Mouse (Mus musculus) spleen, postnatal 36 days (tissue): ENCODE measurements around the gene Cyp2d9.
A peak's percentile ranks its signal among the peaks of the same experiment; 100 is the strongest.
"Not testable (repeated sequence)": the region's sequence is repeated elsewhere in the genome, so short reads cannot be mapped to it uniquely, and the experiment has no call there.

Source experiments
- DNase-seq, 2 experiments: peaks; one replicate each; pipeline ENCODE4 v3.0.0; 2022; ENCODE audit warnings: low spot score in 2 of 2, mixed read lengths in 1 of 2

Gene Cyp2d9

DNA sequence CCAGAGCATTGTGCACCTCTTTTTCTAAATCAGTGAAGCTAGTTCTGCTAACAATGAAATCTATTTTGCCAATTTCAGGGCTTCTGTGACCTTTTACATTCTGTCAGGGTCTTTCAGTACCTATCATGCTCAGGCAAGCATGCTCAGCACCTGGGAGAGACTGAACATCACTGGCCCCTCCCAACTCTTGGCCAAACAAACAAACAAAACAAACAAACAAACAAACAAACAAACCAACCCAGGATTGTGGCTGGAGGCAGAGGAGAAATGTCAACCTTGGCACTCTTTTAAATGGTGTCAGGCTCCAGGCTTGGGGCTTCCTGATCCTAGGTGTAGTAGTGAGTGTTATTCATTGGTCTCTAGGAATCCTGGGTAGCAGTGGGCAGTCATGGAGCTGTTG is at the start of gene Cyp2d9:
Gene Cyp2d9 (plus strand): TSS at position 301 of the 400 bp plus-strand sequence.
- no peak for DNase-seq

DNA sequence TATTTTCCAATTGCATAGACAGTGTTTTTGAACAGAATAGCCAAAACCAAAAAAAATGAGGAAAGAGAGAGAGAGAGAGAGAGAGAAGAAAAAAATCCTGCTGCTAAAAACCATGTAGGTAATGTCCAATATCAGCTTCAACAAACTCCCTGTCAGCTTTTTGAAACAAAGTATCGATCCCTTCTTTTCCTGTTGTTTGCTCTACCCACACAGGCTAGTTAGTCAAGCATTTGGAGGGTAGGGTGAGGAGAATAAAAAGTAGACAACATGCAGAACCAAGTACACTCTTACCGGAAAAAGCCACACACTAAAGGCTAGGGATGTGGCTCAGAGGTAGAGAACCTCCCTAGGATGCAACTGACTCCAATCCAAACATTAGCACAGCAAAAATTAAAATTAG is 47.5 kb upstream of the Cyp2d9 start:
- DNase-seq, result no peak

DNA sequence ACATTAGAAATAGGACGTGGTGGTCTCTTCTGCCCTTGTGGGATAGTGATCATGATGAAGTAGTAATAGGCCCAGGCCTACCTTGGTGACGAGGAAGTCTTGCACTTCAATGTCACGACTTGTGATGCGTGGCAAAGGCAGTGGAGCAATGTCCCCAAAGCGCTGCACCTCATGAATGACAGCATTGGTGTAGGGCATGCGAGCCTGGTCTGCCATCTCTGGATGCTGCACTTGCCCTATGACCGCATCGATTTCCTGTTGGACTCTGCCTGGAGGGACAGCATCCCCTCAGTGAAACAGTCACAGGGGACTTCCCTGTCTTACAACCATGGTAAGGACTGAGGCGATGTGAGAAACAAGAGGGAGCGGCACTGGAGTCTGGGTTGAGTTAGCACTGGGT is 43.3 kb upstream of the Cyp2d9 start:
- not testable (repeated sequence) for DNase-seq

DNA sequence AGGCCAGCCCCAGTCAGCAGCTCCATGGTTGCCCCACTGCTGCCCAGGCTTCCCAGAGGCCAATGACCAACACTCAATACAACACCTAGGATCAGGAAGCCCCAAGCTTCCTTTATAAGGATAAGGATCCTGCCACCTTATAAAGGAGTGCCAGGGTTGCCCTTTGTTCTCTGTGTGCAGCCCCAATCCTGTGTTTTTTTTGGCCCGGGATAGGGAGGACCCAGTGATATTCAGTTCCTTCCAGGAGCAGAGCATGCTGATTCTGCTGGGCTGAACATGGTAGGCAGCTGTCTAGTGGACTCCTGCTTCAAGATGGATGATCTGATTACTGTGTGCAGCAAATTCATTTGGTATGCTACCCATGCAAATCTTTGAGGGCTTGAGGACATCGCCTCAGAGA is 39.3 kb upstream of the Cyp2d9 start, which contains the start of gene Cyp2d11:
Gene Cyp2d11 (minus strand): TSS at position 101 of the 400 bp plus-strand sequence.
- DNase-seq, result not testable (repeated sequence)

DNA sequence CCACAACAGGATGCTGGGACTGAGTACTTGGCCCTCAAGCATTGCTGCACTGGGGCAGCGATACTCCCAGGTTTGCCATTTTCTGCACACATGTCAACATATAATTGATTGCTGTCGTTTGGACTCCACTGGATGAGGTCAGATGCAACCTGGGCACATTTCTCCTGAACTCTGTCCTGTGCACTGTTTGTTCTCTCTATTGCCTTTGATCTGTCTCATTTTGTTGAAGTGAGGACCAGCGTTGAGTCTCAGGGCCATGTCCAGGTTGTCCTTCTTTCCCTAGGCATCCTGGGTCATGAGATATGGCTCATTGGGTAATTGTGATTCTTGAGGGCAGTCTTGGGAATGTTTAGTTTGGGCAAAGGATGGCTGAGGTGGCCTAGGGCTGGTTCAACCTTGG is 37.3 kb upstream of the Cyp2d9 start:
- DNase-seq, result not testable (repeated sequence)

DNA sequence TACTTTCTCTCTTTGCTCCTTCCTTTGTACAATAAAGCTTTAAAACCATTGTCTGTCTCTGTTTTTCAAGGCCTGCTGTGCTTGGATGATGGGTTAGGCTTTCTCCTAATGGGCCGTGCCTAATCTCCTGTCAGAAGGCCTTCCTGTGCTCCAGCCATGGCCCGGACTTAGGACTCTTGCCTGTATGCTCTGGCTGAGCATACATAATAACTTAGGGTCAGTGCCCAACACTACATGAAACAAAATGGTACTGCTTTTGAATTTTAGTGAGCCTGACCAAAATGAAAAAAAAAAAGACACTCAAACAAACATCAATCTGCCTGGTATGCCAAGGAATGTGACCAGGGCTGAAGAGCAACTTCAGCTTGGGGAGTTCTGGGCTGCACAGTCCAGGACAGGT is 31.7 kb upstream of the Cyp2d9 start:
- DNase-seq, result no peak

DNA sequence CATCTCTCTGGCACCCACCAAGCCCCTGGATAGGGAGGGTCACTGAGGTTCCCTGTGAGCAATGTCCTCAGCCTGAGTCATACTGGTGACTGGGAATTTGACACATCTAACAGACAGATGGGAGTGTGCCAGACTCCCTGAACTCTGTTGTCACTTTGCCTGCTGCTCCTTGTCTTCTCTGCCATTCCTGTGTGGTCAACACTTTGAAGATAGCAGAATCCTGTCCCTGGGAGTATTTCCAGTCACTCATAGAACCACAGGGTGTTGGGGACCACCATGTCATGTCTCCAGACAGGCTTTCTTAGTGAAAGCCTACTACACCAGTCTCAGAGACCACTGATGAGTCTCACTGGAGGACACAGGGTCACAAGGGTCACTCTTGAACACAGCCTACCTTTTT is 31.1 kb upstream of the Cyp2d9 start:
- no peak for DNase-seq

DNA sequence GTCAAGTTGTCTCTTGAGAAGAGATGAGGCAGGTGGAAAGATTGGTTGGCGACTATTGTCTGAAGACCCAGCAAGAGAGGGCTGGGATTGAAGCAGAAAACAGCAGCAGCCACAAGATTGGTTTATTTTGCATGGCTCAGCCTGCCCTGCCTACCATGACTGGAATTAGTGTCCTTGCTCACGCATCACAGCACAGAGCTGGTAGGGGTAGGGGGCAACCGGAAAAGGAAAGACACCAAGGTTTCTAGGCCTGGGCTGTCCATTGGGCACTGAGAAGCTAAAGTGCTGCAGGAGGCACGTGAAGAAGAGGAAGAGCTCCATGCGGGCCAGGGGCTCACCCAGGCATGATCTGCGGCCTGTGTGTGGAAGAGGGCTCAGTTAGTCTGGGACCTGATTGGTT is 30.5 kb upstream of the Cyp2d9 start:
- DNase-seq, result no peak

DNA sequence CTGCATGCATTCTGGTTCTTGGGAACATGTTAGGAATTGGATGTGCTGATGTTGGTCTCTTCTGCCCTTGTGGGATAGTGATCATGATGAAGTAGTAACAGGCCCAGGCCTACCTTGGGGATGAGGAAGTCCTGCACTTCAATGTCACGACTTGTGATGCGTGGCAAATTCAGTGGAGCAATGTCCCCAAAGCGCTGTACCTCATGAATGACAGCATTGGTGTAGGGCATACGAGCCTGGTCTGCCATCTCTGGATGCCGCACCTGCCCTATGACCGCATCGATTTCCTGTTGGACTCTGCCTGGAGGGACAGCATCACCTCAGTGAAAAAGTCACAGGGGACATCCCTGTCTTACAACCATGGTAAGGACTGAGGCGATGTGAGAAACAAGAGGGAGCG is 29.6 kb upstream of the Cyp2d9 start:
- DNase-seq, result no peak

DNA sequence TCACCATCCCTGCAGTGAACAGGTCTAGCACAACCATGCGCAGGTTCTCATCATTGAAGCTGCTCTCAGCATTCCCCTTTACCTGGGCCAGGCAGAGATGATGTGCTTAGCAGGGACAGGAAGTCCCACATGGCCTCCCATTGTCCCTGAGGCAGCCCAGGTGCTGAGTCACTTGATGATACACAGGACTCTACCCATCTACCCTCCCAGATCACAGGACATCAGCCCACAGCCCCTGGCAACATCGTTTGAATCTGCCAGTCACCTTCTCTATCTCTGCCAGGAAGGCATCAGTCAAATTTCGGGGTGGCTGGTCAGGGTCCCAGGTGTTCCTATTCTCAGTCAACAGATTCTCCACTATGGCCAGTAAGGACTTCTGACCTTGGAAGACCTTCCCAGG is 29.1 kb upstream of the Cyp2d9 start:
- DNase-seq, result no peak

DNA sequence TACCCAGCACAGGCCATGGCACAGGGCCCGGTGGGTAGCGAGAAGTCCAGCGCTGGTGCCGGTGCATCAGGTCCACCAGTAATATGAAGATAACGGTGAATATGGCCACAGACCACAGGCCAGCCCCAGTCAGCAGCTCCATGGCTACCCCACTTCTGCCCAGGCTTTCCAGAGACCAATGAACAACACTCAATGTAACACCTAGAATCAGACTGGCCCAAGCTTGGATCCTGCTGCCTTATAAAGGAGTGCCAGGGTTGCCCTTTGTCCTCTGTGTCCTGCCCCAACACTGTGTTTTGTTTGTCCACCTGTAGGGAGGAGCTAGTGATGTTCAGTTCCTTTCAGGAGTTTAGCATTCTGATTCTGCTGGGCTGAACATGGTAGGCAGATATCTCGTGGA is 26.3 kb upstream of the Cyp2d9 start, which contains the start of gene Cyp2d10:
Gene Cyp2d10 (minus strand): TSS at position 215 of the 400 bp plus-strand sequence.
- no peak for DNase-seq

DNA sequence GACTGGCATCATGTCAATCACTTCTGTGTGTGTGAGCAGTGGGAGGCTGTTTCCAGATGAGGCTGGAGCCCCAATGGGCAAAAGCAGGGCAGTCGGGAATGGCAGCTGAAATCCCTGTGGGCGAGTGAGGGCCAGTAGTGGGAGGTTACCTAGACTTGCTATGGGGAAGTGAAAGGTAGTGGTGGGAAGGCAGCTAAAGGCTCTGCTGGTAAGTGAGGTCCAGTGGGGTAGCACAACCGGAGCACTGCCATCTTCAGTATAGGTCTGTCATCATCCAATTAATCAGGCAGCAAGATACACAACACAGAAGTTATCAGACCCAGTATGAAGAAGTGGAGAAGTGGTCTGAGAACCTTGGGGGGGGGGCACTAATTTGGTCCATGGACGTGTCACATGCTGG is 25.7 kb upstream of the Cyp2d9 start:
- DNase-seq, result no peak

DNA sequence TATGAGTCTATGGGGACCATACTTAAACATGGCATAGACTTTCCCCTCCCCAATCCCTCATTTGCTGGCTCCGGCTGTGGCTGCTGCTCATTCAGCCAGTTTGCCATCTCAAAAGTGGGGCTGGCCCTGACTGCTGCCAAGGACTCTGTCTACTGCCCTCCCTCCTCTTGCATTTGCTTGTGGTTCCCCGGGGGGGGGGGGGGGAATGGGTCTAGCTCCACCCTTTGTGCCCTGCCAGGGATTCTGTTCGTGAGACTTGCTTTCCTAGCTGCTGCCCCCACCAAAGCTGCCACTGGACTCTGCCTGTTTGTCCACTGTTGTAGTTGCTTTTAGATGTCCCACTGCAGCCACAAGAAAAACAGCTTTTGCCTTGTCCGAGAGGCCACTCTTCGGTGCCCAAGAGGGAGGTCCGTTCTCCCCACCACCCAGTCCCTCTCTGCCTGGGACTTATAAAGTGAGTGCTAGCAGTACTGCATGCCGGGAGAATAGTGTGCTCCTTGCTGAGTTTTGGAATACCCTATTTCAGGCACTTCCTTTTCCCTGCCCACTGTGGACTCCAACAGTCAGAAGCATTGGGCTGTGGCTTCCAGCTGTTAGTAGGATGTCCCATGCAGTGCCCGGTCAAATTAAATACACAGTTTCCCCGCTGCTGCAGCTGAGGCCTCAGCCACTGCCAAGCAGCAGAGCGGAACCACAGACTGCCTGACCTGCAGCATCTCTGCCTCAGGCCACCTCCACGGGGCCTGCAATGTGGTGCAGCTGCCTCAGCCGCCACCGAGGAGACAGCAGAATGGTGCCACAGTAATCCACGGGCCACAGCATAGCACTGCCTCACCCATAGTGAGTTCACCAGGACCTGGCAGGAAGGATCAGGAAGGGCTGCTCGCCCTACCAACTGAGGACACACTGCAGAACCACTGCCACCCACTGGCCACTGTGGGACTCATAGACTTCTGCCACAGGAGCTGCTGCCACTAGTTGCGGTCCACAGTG is 16.1 kb upstream of the Cyp2d9 start:
- DNase-seq, result peak; percentile 61 to 68

DNA sequence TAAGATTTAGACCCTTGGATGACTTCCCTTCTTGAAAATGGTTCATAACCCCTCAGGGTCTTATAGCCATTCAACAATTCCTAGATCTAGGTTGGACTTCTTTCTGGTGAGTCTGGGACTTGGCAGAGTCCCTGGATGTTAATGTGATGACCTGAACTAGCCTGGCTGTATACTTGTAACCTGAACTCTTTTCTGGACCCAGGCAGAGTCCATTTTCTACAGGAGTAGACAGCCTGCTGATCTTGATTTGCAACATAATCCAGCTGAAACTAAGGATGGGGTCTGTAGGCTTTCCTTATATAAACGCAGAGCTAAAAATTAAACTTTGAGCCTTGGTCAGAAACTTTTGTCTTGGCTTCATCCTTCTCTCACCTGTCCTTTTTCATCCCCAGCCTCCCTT is 14.6 kb upstream of the Cyp2d9 start:
- DNase-seq, result no peak

DNA sequence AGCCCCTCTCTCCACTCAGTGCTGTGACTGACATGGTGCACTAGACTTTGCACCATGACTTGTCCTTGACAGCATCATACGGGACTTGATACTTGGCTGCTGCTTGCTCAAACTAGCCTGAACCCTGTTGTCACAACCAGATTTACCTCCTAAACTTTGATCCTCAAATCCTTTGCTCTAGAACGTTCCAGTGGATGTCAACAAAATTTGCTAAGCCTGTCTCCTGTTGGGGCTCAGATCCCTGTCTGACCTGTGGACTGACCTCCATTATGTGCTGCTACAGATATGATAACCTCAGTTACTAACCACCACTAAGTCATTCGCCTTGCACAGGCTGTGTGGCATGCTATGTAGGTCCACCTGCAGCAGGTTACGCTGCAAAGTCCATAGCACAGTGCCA is 10.3 kb upstream of the Cyp2d9 start:
- DNase-seq, result no peak

DNA sequence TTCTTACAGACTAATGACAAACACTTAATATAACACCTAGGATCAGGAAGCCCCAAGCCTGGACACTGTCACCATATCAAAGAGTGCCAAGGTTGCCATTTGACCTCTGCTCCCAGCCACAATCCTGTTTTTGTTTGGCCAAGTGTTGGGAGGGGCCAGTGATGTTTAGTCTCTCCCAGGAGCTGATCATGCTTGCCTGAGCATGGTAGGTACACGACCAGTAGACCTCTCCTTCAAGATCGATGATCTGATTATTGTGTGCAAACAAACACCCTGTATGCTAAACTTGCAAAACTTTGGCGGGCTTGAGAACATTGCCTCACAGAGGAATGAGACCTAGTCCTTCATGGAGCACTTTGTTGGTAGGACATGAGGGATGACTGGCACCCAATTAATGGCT is 9.8 kb upstream of the Cyp2d9 start:
- no peak for DNase-seq

DNA sequence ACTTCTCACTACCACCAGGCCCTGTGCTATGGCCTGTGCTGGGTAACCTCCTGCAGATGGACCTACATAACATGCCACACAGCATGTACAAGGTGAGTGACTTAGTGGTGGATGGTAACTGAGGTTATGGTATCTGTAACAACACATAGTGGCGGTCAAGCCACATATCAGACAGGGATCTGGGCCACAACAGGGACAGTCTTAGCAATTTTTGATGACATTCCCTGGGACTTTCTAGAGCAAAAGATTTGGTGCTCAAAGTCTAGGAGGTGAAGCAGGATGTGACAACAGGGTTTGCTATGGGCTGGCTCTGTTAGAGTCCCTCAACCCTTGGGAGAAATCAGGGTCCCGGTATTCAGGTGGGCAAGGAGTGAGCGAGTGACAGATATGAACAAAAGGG is 384 bp downstream of the Cyp2d9 start:
- DNase-seq, result no peak

DNA sequence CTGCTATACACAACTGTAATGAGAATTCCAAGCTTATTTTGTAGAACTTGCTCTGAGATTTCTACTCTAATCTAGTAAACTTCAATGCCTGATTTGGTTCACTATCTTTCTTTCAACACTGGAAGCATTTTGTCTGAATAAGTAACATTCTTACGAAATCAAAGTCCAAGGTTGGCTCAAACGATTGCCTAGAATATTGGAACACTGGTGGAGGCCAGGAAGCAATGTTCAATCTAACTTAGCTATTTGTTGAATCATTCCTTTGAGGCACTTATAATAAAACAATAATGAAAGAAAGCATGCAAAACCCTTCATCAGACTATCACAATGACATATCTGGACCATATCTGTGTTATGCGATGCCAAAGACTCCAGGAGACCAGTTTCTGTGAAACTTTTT is 1.3 kb downstream of the Cyp2d9 start:
- DNase-seq, result no peak

DNA sequence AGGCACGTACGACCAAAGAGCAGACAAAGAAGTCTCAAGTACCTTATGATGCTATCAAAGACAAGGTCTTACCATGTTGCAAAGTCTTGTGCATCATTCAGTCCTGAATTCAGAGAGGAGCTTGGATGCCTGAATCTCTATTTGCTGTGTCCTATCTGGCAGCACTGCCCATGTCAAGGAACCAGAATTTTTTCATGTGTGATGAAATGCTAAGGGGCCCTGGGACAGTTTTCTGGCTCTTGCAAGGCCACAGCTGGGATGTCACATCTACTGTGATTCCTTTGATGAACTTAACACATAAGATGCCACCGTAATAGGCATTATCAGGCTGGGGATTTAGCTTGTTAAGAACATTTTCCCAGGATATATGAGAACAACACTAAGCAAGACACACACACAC is 1.8 kb downstream of the Cyp2d9 start:
- no peak for DNase-seq

DNA sequence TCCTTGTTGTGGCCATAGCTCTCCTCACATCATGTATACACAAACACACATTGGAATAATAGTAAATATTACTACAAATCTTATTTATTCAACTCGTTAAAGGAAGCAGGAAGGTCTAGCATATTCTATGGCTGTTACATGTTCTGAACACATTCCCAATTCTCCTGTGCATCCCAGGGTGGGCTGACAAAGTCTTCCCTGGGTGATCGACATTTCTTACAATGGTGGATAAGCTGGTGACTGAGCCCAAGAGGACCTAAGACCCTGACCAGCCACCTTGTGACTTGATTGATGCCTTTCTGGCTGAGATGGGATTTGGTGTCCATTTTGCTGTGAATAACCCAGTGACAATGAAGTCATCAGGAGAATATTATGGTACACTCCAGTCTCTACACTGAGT is 2.4 kb downstream of the Cyp2d9 start:
- no peak for DNase-seq

DNA sequence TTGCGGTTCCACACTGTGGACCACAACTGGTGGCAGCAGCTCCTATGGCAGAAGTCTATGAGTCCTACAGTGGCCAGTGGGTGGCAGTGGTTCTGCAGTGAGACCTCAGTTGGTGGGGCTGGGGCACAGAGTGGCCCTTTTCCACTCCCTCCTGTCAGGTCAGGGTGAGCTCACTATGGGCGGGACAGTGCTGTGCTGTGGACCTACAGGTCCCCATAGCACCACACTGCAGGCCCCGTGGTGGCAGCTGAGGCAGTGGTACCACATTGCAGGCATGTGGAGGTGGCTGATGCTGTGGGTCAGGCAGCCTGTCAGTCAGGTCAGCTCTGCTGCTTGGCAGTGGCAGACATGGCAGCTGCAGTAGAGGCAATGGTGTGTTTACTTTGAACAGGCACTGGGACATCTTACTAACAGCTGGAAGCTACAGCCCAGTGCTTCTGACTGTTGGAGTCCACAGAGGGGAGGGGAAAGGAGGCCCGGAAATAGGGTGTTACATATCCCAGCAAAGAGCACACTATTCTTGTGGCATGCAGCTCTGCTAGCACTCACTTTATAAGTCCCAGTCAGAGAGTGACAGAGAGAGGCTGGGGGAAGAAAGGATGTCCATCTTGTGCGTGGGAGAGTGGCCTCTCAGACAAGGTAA is 4.9 kb downstream of the Cyp2d9 start:
- DNase-seq, result no peak

DNA sequence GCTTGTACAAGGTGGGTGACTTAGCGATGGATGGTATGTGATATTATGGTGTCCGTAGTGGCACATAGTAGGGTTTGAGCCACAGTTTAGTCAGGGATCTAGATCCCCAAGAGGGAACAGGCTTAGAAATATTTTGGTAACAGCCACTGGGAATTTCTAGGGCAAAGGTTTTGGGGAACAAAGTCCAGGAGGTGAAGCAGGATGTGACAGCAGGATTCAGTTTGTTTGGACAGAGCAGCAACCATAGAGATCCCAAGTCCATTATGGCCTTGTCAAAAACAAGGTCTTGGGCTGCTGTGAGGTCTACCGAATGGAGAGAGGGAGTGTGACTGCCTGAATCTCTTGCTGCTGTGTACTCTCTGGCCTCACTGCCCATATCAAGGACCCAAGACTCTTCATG is 10.4 kb downstream of the Cyp2d9 start:
- DNase-seq, result no peak

DNA sequence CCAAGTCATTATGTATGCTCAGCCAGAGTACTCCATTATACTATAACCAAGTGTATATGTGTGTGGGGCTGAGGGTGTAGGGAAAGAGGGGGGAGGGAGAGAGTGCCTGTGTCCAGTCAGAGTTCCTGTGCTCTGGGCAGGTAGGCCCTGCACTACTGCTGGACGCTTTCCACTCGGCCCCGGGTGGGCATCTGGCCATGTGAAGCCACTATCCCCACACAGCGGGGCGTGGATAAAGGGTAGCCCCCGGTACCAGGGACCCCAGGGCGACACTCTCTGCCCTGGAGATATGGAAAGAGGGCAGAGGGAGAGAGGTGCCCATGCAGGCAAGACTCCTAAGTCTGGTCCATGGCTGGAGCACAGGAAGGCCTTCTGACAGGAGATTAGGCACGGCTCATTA is 12.0 kb downstream of the Cyp2d9 start:
- no peak for DNase-seq
